Mouse (Mus musculus): ENCODE measurements around the gene Npr2.

GRCm38 (mm10) chr4:43630671-43631045, 1.1 kb upstream of the Npr2 start:
- TF ChIP-seq CTCF (IDR thresholded peaks at IDR 0.05; ENCODE audit: low read depth, low read length) (no peak), POLR2A (IDR thresholded peaks at IDR 0.05; ENCODE audit: extremely low read depth, insufficient read depth, low read length) (no peak)
